Mouse (Mus musculus): ENCODE measurements around the gene Rhbdd1. TPM values are rescaled to one million over a fixed set of nuclear protein-coding genes. Genes with fewer than 3 reads are reported as not detected.

Rhbdd1 gene
- polyA plus RNA-seq, 1 experiment: 12.8 TPM

GRCm38 (mm10) chr1:82449851-82450250, 133.6 kb downstream of the Rhbdd1 start:
- DNase-seq: no peak
- Histone ChIP-seq H3K27me3 (replicated peaks; ENCODE audit: control insufficient read depth, insufficient read depth, low read length) (no peaks in the 10 kb centered on the region), H3K36me3 (ENCODE audit: control insufficient read depth, insufficient read depth, low read length) (peaks cover 4% of the 10 kb centered on the region), H3K27ac (ENCODE audit: insufficient read depth, low read depth, low read length) (no peak overlapping the region), H3K4me3 (ENCODE audit: insufficient read depth, low read depth, low read length) (no peak overlapping the region), H3K4me1 (ENCODE audit: control insufficient read depth, insufficient read depth, low read length) (no peaks in the 10 kb centered on the region)
- TF ChIP-seq POLR2A (IDR thresholded peaks at IDR 0.05; ENCODE audit: low read depth, low read length) (no peak), CTCF (conservative IDR thresholded peaks at IDR 0.05; ENCODE audit: insufficient read depth, insufficient read length, low read depth, low read length) (no peak)
- WGBS: 87% methylated on average over 4 of the region's 4 CpGs

- 52% methylated on average over 6 of the region's 6 CpGs for WGBS
- no peak for TF ChIP-seq CTCF (conservative IDR thresholded peaks at IDR 0.05; ENCODE audit: insufficient read depth, insufficient read length, low read depth, low read length)
- no peak for TF ChIP-seq POLR2A (IDR thresholded peaks at IDR 0.05; ENCODE audit: low read depth, low read length)
- H3K27me3 ChIP-seq (replicated peaks; ENCODE audit: control insufficient read depth, insufficient read depth, low read length): no peaks in the 10 kb centered on the region
- H3K36me3 ChIP-seq (ENCODE audit: control insufficient read depth, insufficient read depth, low read length): peaks cover 4% of the 10 kb centered on the region
- no peak for DNase-seq
- no peak overlapping the region for H3K4me3 ChIP-seq (ENCODE audit: insufficient read depth, low read depth, low read length)
- H3K4me1 ChIP-seq (ENCODE audit: control insufficient read depth, insufficient read depth, low read length): no peaks in the 10 kb centered on the region
- H3K27ac ChIP-seq (ENCODE audit: insufficient read depth, low read depth, low read length): no peak overlapping the region
Observed at GRCm38 (mm10) chr1:82451927-82452651, 135.8 kb downstream of the Rhbdd1 start.

GRCm38 (mm10) chr1:82454031-82454430, 137.8 kb downstream of the Rhbdd1 start:
- DNase-seq: no peak
- Histone ChIP-seq H3K36me3 (ENCODE audit: control insufficient read depth, insufficient read depth, low read length) (peaks cover 4% of the 10 kb centered on the region), H3K27me3 (replicated peaks; ENCODE audit: control insufficient read depth, insufficient read depth, low read length) (no peaks in the 10 kb centered on the region), H3K4me1 (ENCODE audit: control insufficient read depth, insufficient read depth, low read length) (no peaks in the 10 kb centered on the region), H3K4me3 (ENCODE audit: insufficient read depth, low read depth, low read length) (no peak overlapping the region), H3K27ac (ENCODE audit: insufficient read depth, low read depth, low read length) (no peak overlapping the region)
- TF ChIP-seq CTCF (conservative IDR thresholded peaks at IDR 0.05; ENCODE audit: insufficient read depth, insufficient read length, low read depth, low read length): no peak
- no peak for TF ChIP-seq POLR2A (IDR thresholded peaks at IDR 0.05; ENCODE audit: low read depth, low read length)
- whole genome bisulfite sequencing: 90% methylated on average over 3 of the region's 3 CpGs

- 78% methylated on average over 4 of the region's 4 CpGs for WGBS
- DNase-seq: no peak
- no peaks in the 10 kb centered on the region; the same call in 1 of the 2 replicates for H3K36me3 ChIP-seq (ENCODE audit: control insufficient read depth, insufficient read depth, low read length)
- TF ChIP-seq POLR2A (IDR thresholded peaks at IDR 0.05; ENCODE audit: low read depth, low read length): no peak
- no peak overlapping the region for H3K27ac ChIP-seq (ENCODE audit: insufficient read depth, low read depth, low read length)
- no peak overlapping the region for H3K4me3 ChIP-seq (ENCODE audit: insufficient read depth, low read depth, low read length)
- H3K4me1 ChIP-seq (ENCODE audit: control insufficient read depth, insufficient read depth, low read length): no peaks in the 10 kb centered on the region
- no peaks in the 10 kb centered on the region for H3K27me3 ChIP-seq (replicated peaks; ENCODE audit: control insufficient read depth, insufficient read depth, low read length)
Observed at GRCm38 (mm10) chr1:82459350-82459749, 143.1 kb downstream of the Rhbdd1 start.

- Histone ChIP-seq H3K4me3 (ENCODE audit: insufficient read depth, low read depth, low read length) (no peak overlapping the region), H3K27me3 (replicated peaks; ENCODE audit: control insufficient read depth, insufficient read depth, low read length) (no peaks in the 10 kb centered on the region), H3K36me3 (ENCODE audit: control insufficient read depth, insufficient read depth, low read length) (peaks cover 2% of the 10 kb centered on the region; the same call in 1 of the 2 replicates), H3K4me1 (ENCODE audit: control insufficient read depth, insufficient read depth, low read length) (no peaks in the 10 kb centered on the region), H3K27ac (ENCODE audit: insufficient read depth, low read depth, low read length) (no peak overlapping the region)
- 86% methylated on average over 2 of the region's 2 CpGs for WGBS
- DNase-seq: no peak
- TF ChIP-seq CTCF (conservative IDR thresholded peaks at IDR 0.05; ENCODE audit: insufficient read depth, insufficient read length, low read depth, low read length): no peak
- TF ChIP-seq POLR2A (IDR thresholded peaks at IDR 0.05; ENCODE audit: low read depth, low read length): no peak
Observed at GRCm38 (mm10) chr1:82459926-82460325, 143.7 kb downstream of the Rhbdd1 start.

GRCm38 (mm10) chr1:82461041-82461440, 144.8 kb downstream of the Rhbdd1 start:
- H3K27ac ChIP-seq (ENCODE audit: insufficient read depth, low read depth, low read length): no peak overlapping the region
- no peaks in the 10 kb centered on the region for H3K27me3 ChIP-seq (replicated peaks; ENCODE audit: control insufficient read depth, insufficient read depth, low read length)
- H3K36me3 ChIP-seq (ENCODE audit: control insufficient read depth, insufficient read depth, low read length): peaks cover 4% of the 10 kb centered on the region; the same call in 1 of the 2 replicates
- WGBS: 88% methylated on average over 4 of the region's 4 CpGs
- H3K4me1 ChIP-seq (ENCODE audit: control insufficient read depth, insufficient read depth, low read length): no peaks in the 10 kb centered on the region
- TF ChIP-seq CTCF (conservative IDR thresholded peaks at IDR 0.05; ENCODE audit: insufficient read depth, insufficient read length, low read depth, low read length): no peak
- no peak for TF ChIP-seq POLR2A (IDR thresholded peaks at IDR 0.05; ENCODE audit: low read depth, low read length)
- H3K4me3 ChIP-seq (ENCODE audit: insufficient read depth, low read depth, low read length): no peak overlapping the region
- no peak for DNase-seq

- Histone ChIP-seq H3K27ac (ENCODE audit: insufficient read depth, low read depth, low read length) (no peak overlapping the region), H3K27me3 (replicated peaks; ENCODE audit: control insufficient read depth, insufficient read depth, low read length) (no peaks in the 10 kb centered on the region), H3K4me3 (ENCODE audit: insufficient read depth, low read depth, low read length) (no peak overlapping the region), H3K4me1 (ENCODE audit: control insufficient read depth, insufficient read depth, low read length) (no peaks in the 10 kb centered on the region), H3K36me3 (ENCODE audit: control insufficient read depth, insufficient read depth, low read length) (peaks cover 4% of the 10 kb centered on the region; the same call in 1 of the 2 replicates)
- DNase-seq: no peak
- no peak for TF ChIP-seq POLR2A (IDR thresholded peaks at IDR 0.05; ENCODE audit: low read depth, low read length)
- TF ChIP-seq CTCF (conservative IDR thresholded peaks at IDR 0.05; ENCODE audit: insufficient read depth, insufficient read length, low read depth, low read length): no peak
- WGBS: 83% methylated on average over 6 of the region's 6 CpGs
Observed at GRCm38 (mm10) chr1:82465321-82465853, 149.1 kb downstream of the Rhbdd1 start.
